Mouse (Mus musculus) erythroblast, embryonic 14.5 days (primary cell): ENCODE measurements around the gene Gls.

Experiments used
- GATA1 ChIP-seq: IDR thresholded peaks from 2 replicates; pipeline ENCODE4 v1.6.1; 2012; ENCODE audit warnings: low read length, inconsistent platforms, mixed read lengths
- TAL1 ChIP-seq: IDR thresholded peaks from 3 replicates; pipeline ENCODE4 v1.6.1; 2012; ENCODE audit warnings: low read length, inconsistent platforms, mixed read lengths

- TF ChIP-seq GATA1 (no peak), TAL1 (no peak)
These were observed 18.2 kb upstream of the Gls start for GRCm38 (mm10) chr1:52251038-52251735.
